Mouse (Mus musculus): ENCODE results near the gene Nfe2l1. TPM values are rescaled to one million over a fixed set of nuclear protein-coding genes. Genes with fewer than 3 reads are reported as not detected.
A peak's percentile ranks its signal among the peaks of the same experiment; 100 is the strongest.
"Not testable (repeated sequence)": the region's sequence is repeated elsewhere in the genome, so short reads cannot be mapped to it uniquely, and the experiment has no call there.

The Nfe2l1 gene
- total RNA-seq, 2 experiments from 2014 or later = 22.2 to 47.5 TPM

DNA sequence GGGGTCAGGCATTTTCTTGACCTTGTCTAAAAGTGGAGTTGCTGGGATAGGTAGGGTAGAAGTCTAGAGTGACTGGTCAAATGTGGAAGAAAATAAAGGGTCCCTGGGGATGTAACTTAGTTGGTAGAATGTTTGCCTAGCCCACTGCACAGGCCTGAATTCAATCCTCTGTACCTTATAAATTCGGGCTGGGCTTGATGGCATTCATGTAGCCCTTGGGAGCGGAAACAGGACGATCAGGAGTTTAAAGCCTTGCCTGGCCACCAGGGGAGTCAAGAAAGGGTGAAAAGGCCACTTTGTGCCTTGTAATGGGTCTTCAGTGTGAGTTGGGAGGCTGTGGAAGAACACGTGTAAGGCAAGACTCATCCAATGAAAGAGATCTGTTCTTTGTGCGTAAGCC, 39.8 kb downstream of the Nfe2l1 start:
- ATAC-seq (replicated peaks; ENCODE audit: low FRiP score, low TSS enrichment, poor library complexity, severe bottlenecking) = 0 out of 2 replicates have a peak, but pooled peaks have one; percentile 39

GRCm38 (mm10) chr11:96788871-96789795, 40.6 kb downstream of the Nfe2l1 start, which contains the start of gene Cbx1:
TSS of gene Cbx1 (plus strand) at chr11:96789127.
- peak; percentile 95 for ATAC-seq (replicated peaks; ENCODE audit: low FRiP score, low TSS enrichment, poor library complexity, severe bottlenecking)

GRCm38 (mm10) chr11:96786731-96787450, 42.9 kb downstream of the Nfe2l1 start:
- ATAC-seq (replicated peaks; ENCODE audit: low FRiP score, low TSS enrichment, poor library complexity, severe bottlenecking) = no peak

DNA sequence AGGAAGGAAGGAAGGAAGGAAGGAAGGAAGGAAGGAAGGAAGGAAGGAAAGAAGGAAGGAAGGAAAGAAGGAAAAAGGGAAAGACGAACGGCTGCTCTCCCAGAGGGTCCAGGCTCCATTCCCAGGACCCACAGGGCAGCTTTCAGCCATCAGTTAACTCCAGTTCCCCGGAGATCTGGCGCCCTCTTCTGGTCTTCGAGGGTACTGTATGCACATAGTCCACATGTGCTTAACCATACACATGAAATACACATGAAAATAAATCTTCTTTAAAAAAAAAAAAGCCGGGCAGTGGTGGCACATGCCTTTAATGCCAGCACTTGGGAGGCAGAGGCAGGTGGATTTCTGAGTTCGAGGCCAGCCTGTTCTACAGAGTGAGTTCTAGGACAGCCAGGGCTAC, 44.9 kb downstream of the Nfe2l1 start:
- ATAC-seq (replicated peaks; ENCODE audit: low FRiP score, low TSS enrichment, poor library complexity, severe bottlenecking) = 0 out of 2 replicates have a peak, but pooled peaks have one; percentile 44

DNA sequence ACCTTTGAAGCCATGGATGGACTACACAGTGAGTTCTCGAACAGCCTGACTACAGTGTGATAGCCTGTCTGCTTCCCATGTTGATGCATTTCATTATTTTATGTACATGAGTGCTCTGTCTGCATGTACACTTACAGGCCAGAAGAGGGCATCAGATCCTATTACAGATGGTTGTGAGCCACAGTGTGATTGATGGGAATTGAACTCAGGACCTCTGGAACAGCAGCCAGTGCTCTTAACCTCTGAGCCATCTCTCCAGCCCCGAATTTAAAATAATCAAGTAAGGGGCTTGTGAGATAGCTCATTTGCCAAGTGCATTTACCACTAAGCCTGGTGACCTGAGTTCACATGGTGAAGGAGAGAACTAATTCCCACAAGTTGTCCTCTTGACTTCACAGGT, 48.3 kb downstream of the Nfe2l1 start:
- ATAC-seq (replicated peaks; ENCODE audit: low FRiP score, low TSS enrichment, poor library complexity, severe bottlenecking) = no peak

- ATAC-seq (replicated peaks; ENCODE audit: low FRiP score, low TSS enrichment, poor library complexity, severe bottlenecking) = no peak
Measured at GRCm38 (mm10) chr11:96780306-96780705, 49.5 kb downstream of the Nfe2l1 start.

DNA sequence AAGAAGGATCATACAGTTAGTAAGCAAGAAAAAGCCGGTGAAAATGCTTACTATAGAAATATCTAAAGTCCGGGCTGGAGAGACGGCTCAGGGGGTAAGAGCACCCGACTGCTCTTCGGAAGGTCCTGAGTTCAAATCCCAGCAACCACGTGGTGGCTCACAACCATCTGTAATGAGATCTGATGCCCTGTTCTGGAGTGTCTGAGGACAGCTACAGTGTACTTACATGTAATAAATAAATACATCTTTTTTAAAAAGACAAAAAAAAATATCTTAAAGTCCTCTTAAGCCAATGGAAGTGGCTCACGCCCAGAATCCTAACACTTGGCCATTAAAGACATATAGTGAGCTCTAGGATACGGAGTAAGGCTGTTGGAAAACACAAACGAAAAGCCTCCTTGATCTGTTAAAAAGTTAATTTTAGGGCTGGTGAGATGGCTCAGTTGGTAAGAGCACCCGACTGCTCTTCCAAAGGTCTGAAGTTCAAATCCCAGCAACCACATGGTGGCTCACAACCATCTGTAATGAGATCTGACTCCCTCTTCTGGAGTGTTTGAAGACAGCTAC, 51.6 kb downstream of the Nfe2l1 start:
- not testable (repeated sequence) for ATAC-seq (replicated peaks; ENCODE audit: low FRiP score, low TSS enrichment, poor library complexity, severe bottlenecking)

DNA sequence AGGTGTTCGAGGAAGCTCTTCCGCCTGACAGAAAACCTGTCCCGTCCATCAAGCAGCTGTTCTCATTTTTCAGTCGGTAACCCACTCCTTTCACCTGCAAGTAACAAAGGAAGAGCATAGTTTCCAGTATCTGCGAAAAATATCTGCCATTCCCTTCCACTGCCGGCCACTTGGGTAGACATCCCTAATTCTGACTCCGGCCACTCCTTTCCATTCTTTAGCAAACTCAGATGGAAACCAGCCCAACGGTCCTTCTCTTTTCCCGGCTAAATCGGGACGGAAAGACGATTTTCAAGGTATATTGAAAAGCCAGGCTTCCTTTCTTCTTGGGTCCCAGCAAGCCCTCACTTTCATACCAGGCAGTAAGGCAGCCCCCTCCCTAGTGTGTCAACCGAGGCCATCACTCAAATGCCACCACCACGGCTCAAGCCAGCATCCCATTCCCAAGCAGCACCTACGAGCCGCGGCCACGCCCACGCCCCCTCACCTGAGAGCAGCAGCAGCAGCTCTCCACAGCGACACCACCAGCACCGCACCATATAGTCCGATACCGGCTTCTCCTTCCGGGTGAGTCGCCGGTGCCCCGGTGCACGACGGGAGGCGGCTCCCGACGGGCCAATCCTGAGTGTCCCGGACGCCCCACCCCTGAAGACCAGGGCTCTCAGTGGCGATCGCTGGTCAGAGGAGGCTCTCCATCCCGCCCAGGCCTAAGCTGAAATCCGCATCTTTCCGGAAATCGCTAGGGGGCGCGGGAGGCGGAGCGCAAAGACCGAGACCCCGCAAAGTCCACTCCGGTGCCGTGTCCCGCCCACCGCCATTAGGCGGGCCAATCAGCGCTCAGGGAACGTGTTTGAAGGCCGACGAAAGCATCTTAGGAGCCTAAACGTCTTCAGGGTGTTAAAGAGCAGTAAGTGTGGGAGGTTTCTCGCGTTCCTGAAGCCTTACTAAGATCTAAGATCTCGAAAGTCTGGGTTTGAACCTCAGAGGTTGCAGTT, 52.5 kb downstream of the Nfe2l1 start, which contains the start of gene Snx11:
Snx11 (minus strand) TSS at position 592 of the 995 bp plus-strand sequence.
- ATAC-seq (replicated peaks; ENCODE audit: low FRiP score, low TSS enrichment, poor library complexity, severe bottlenecking) = peak; percentile 99

DNA sequence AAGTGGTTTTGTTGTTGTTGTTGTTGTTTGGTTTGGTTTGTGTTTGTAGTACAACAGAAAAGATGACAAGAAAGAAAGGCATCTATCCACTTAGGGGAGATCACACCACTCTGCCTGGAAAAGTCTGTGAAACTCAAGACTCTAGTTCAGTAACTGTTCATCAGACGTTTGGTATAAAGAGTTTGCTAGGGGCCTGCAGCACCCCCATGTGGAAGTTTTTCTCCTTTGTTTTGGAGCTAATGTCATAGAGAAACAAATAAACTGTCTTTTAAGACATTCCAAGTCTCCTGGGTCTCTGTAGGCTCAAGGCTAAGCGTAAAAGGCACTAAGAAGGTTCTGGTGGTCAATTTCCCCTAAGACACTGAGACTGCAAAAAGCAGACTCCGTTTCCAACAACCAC, 53.7 kb downstream of the Nfe2l1 start:
- ATAC-seq (replicated peaks; ENCODE audit: low FRiP score, low TSS enrichment, poor library complexity, severe bottlenecking) = no peak

- ATAC-seq (replicated peaks; ENCODE audit: low FRiP score, low TSS enrichment, poor library complexity, severe bottlenecking) = no peak
Measured at GRCm38 (mm10) chr11:96775665-96776064, 54.1 kb downstream of the Nfe2l1 start.

- ATAC-seq (replicated peaks; ENCODE audit: low FRiP score, low TSS enrichment, poor library complexity, severe bottlenecking) = no peak
Measured at GRCm38 (mm10) chr11:96775063-96775462, 54.7 kb downstream of the Nfe2l1 start.

DNA sequence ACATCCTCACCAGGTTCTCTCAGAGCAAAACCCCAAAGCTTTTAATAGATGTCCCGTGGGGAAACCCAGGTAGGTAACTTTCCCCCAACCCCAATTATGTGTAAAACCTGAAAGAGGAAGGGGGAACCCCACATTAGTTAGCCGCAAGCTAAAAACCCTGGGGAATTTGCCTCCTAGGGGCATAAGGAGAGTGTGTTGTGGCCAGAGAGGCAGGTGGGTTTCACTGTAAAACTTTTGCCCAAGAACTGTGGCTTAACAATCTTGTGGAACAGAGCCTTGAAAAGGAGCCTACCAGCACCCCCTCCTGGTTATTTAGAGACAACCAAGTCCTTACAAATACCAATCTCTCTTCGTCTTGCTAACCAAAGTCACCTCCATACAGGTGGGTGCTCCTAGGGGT, 55.2 kb downstream of the Nfe2l1 start:
- no peak for ATAC-seq (replicated peaks; ENCODE audit: low FRiP score, low TSS enrichment, poor library complexity, severe bottlenecking)

- no peak for ATAC-seq (replicated peaks; ENCODE audit: low FRiP score, low TSS enrichment, poor library complexity, severe bottlenecking)
Measured at GRCm38 (mm10) chr11:96772413-96772812, 57.4 kb downstream of the Nfe2l1 start.

- no peak for ATAC-seq (replicated peaks; ENCODE audit: low FRiP score, low TSS enrichment, poor library complexity, severe bottlenecking)
Measured at GRCm38 (mm10) chr11:96771274-96771975, 58.3 kb downstream of the Nfe2l1 start.

DNA sequence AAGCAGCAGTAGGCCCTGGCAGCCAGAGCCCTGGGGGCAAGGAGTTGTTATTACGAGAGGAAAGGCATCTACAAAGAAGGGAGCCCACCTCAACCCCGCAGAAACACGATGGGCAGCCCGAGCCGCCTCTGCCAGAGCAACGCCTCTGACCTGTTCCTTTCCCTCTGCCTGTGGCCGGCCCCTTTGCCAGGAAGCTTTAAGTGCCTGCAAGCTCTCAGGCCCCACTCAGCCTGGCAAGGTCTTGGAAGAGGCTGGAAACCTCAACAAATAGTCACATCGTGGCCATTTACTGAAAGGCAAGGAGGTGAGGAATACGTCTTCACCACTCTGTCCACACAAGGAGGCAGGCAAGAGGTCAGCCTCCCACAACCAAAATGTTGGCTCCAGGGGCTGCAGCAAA, 61.5 kb downstream of the Nfe2l1 start:
- ATAC-seq (replicated peaks; ENCODE audit: low FRiP score, low TSS enrichment, poor library complexity, severe bottlenecking) = no peak
